Mouse (Mus musculus) liver, embryonic 16.5 days (tissue): ENCODE results near the gene Slc22a20. TPM values are rescaled to one million over a fixed set of nuclear protein-coding genes. Genes with fewer than 3 reads are reported as not detected.

Experiments
- ATAC-seq: fragments of 200-750 bp; cut with Nextera tagmentation; 2 replicates; pipeline ENCODE4 v1.8.0; 2017; ENCODE audit warnings: low read depth, mild to moderate bottlenecking, moderate number of reproducible peaks, moderate library complexity
- H3K27ac ChIP-seq: fragments of 300-500 bp; sonication (generic); 2 replicates; pipeline ENCODE4 v1.5.1; 2014; ENCODE audit warnings: mild to moderate bottlenecking, low read length
- H3K27me3 ChIP-seq: fragments of 300-500 bp; sonication (generic); 2 replicates; pipeline ENCODE4 v1.6.1; 2014; ENCODE audit warnings: low read depth, low read length, mixed read lengths; ENCODE audit not compliant: control insufficient read depth, insufficient read depth
- H3K36me3 ChIP-seq: fragments of 300-500 bp; sonication (generic); 2 replicates; pipeline ENCODE4 v1.6.1; 2014; ENCODE audit warnings: mild to moderate bottlenecking; ENCODE audit not compliant: control insufficient read depth, insufficient read depth
- H3K4me1 ChIP-seq: fragments of 300-500 bp; sonication (generic); 2 replicates; pipeline ENCODE4 v1.6.1; 2014; ENCODE audit warnings: low read depth, low read length, mixed read lengths; ENCODE audit not compliant: control insufficient read depth
- H3K4me2 ChIP-seq: fragments of 300-500 bp; sonication (generic); 2 replicates; pipeline ENCODE4 v1.6.1; 2014; ENCODE audit warnings: low read depth, low read length, mixed read lengths
- H3K4me3 ChIP-seq: fragments of 300-500 bp; sonication (generic); 2 replicates; pipeline ENCODE4 v1.5.1; 2014; ENCODE audit warnings: low read depth, mild to moderate bottlenecking, low read length
- H3K9ac ChIP-seq: fragments of 300-500 bp; sonication (generic); 2 replicates; pipeline ENCODE4 v1.6.1; 2014; ENCODE audit warnings: low read depth, low read length
- H3K9me3 ChIP-seq: fragments of 300-500 bp; sonication (generic); replicated peaks from 2 replicates; pipeline ENCODE4 v1.6.1; 2016; ENCODE audit warnings: low read length; ENCODE audit not compliant: control insufficient read depth
- WGBS: fragments of 180-500 bp; shearing (Covaris S2); extraction: QIAGEN DNeasy Blood & Tissue Kit; methylation state at CpG from one replicate; pipeline ENCODE4 v1.1.7; 2014; ENCODE audit not compliant: insufficient replicate concordance; 5-methylcytosine and 5-hydroxymethylcytosine counted together
- polyA plus RNA-seq: library from polyadenylated mRNA; unstranded; fragments of >200 nt; fragmentation: Nextera tagmentation; extraction: Ambion mirVana; gene quantifications from 2 replicates; pipeline ENCODE4 v1.2.1, GENCODE M21; 2015

The Slc22a20 gene
- polyA plus RNA-seq, 1 experiment from 2014 or later: 0.06 TPM

- Histone ChIP-seq H3K4me2 (no peak overlapping the region), H3K27me3 (peaks cover 13% of the 10 kb centered on the region), H3K4me3 (no peak overlapping the region), H3K9me3 (no peaks in the 10 kb centered on the region), H3K4me1 (peaks cover 25% of the 10 kb centered on the region), H3K36me3 (no peaks in the 10 kb centered on the region), H3K27ac (no peak overlapping the region), H3K9ac (no peak overlapping the region)
- 63% methylated on average over 6 of the region's 6 CpGs for WGBS
- no peak for ATAC-seq
Measured at GRCm38 (mm10) chr19:5928104-5928503, 57.8 kb downstream of the Slc22a20 start.

- Histone ChIP-seq H3K4me3 (no peak overlapping the region), H3K36me3 (no peaks in the 10 kb centered on the region), H3K27me3 (peaks cover 13% of the 10 kb centered on the region), H3K9me3 (no peaks in the 10 kb centered on the region), H3K4me1 (peaks cover 30% of the 10 kb centered on the region), H3K9ac (no peak overlapping the region), H3K4me2 (no peak overlapping the region), H3K27ac (no peak overlapping the region)
- no peak for ATAC-seq
- 68% methylated on average over 8 of the region's 8 CpGs for WGBS
Measured at GRCm38 (mm10) chr19:5927532-5927931, 58.4 kb downstream of the Slc22a20 start.

GRCm38 (mm10) chr19:5927026-5927425 lies 58.9 kb downstream of the Slc22a20 start:
- Histone ChIP-seq H3K27me3 (peaks cover 13% of the 10 kb centered on the region), H3K9me3 (no peaks in the 10 kb centered on the region), H3K4me1 (peaks cover 36% of the 10 kb centered on the region), H3K27ac (no peak overlapping the region), H3K4me3 (no peak overlapping the region), H3K4me2 (no peak overlapping the region), H3K36me3 (no peaks in the 10 kb centered on the region), H3K9ac (no peak overlapping the region)
- ATAC-seq: no peak
- WGBS: 66% methylated on average over 11 of the region's 11 CpGs

GRCm38 (mm10) chr19:5925311-5925855 lies 60.6 kb downstream of the Slc22a20 start:
- Histone ChIP-seq H3K27ac (no peak overlapping the region), H3K4me1 (peaks cover 46% of the 10 kb centered on the region), H3K36me3 (no peaks in the 10 kb centered on the region), H3K9me3 (no peaks in the 10 kb centered on the region), H3K4me2 (peak overlapping the region; percentile 100), H3K9ac (no peak overlapping the region), H3K27me3 (peaks cover 13% of the 10 kb centered on the region), H3K4me3 (peak overlapping the region; percentile 23)
- no peak for ATAC-seq
- 24% methylated on average over 11 of the region's 11 CpGs for WGBS

- H3K27me3 ChIP-seq: peaks cover 13% of the 10 kb centered on the region
- peak within 1 kb of the TSS; percentile 77 for H3K27ac ChIP-seq
- H3K4me1 ChIP-seq: peaks cover 46% of the 10 kb centered on the region
- peak within 1 kb of the TSS; percentile 72 for H3K4me3 ChIP-seq
- H3K36me3 ChIP-seq: no peaks in the 10 kb centered on the region
- H3K9ac ChIP-seq: peak within 1 kb of the TSS; percentile 68
- peak within 1 kb of the TSS; percentile 100 for H3K4me2 ChIP-seq
- no peaks in the 10 kb centered on the region for H3K9me3 ChIP-seq
- 0% methylated on average over 18 of the region's 18 CpGs for WGBS
- ATAC-seq: peak; percentile 88
Measured at GRCm38 (mm10) chr19:5924713-5925093, 61.2 kb downstream of the Slc22a20 start, which contains the start of gene Cdc42ep2. TSS of gene Cdc42ep2 (minus strand) at chr19:5924816.

- WGBS: under 1% methylated on average over 38 of the region's 38 CpGs
- peaks cover 46% of the 10 kb centered on the region for H3K4me1 ChIP-seq
Measured at GRCm38 (mm10) chr19:5923990-5924712, 61.8 kb downstream of the Slc22a20 start.

GRCm38 (mm10) chr19:5922963-5923362 lies 63.0 kb downstream of the Slc22a20 start:
- Histone ChIP-seq H3K36me3 (no peaks in the 10 kb centered on the region), H3K9me3 (no peaks in the 10 kb centered on the region), H3K4me2 (peak overlapping the region; percentile 100), H3K27me3 (peaks cover 13% of the 10 kb centered on the region), H3K27ac (peak overlapping the region; percentile 83), H3K9ac (peak overlapping the region; percentile 52; the same call in 1 of the 2 replicates), H3K4me3 (peak overlapping the region; percentile 41), H3K4me1 (peaks cover 42% of the 10 kb centered on the region)
- no peak for ATAC-seq
- WGBS: 64% methylated on average over 3 of the region's 3 CpGs

More at GRCm38 (mm10) chr19:5923990-5924712, 61.8 kb downstream of the Slc22a20 start:
- Histone ChIP-seq H3K27ac (peak overlapping the region; percentile 77), H3K4me2 (peak overlapping the region; percentile 100), H3K4me3 (peak overlapping the region; percentile 72), H3K36me3 (no peaks in the 10 kb centered on the region), H3K9ac (peak overlapping the region; percentile 68), H3K9me3 (no peaks in the 10 kb centered on the region), H3K27me3 (peaks cover 13% of the 10 kb centered on the region)
- peak; percentile 25 for ATAC-seq

- Histone ChIP-seq H3K4me1 (peaks cover 42% of the 10 kb centered on the region), H3K9me3 (no peaks in the 10 kb centered on the region), H3K4me2 (peak overlapping the region; percentile 100), H3K36me3 (no peaks in the 10 kb centered on the region), H3K9ac (peak overlapping the region; percentile 52), H3K27me3 (peaks cover 13% of the 10 kb centered on the region), H3K4me3 (peak overlapping the region; percentile 41), H3K27ac (peak overlapping the region; percentile 83)
- ATAC-seq: peak; percentile 75
- WGBS: 26% methylated on average over 15 of the region's 15 CpGs
Measured at GRCm38 (mm10) chr19:5922119-5922942, 63.6 kb downstream of the Slc22a20 start.
